Mouse (Mus musculus) ovary, postnatal 36 days (tissue): Measurements from ENCODE around the gene Gemin2.
"Not testable (repeated sequence)": the region's sequence is repeated elsewhere in the genome, so short reads cannot be mapped to it uniquely, and the experiment has no call there.

Source experiments
- DNase-seq: peaks from one replicate; pipeline ENCODE4 v3.0.0; 2022; ENCODE audit warnings: low spot score, mixed read lengths

Gemin2 gene

GRCm38 (mm10) chr12:59058242-59058641 lies 45.0 kb downstream of the Gemin2 start:
- not testable (repeated sequence) for DNase-seq

GRCm38 (mm10) chr12:59060322-59060721 lies 47.1 kb downstream of the Gemin2 start:
- DNase-seq = no peak

- peak; percentile 78 for DNase-seq
Measured at GRCm38 (mm10) chr12:59060993-59061595, 47.9 kb downstream of the Gemin2 start, which contains the start of gene Trappc6b. Gene Trappc6b, minus strand, starts transcription at chr12:59061472.

- no peak for DNase-seq
Measured at GRCm38 (mm10) chr12:59064837-59065236, 51.6 kb downstream of the Gemin2 start.

- no peak for DNase-seq
Measured at GRCm38 (mm10) chr12:59065776-59066175, 52.6 kb downstream of the Gemin2 start.

- peak; percentile 96 for DNase-seq
Measured at GRCm38 (mm10) chr12:59066448-59067077, 53.4 kb downstream of the Gemin2 start, which contains the start of gene Pnn. Gene Pnn, plus strand, starts transcription at chr12:59066884.

- no peak for DNase-seq
Measured at GRCm38 (mm10) chr12:59067095-59067494, 53.9 kb downstream of the Gemin2 start.

GRCm38 (mm10) chr12:59068791-59069190 lies 55.6 kb downstream of the Gemin2 start:
- DNase-seq = no peak

GRCm38 (mm10) chr12:59072286-59072685 lies 59.1 kb downstream of the Gemin2 start:
- DNase-seq = no peak

GRCm38 (mm10) chr12:59074052-59074451 lies 60.9 kb downstream of the Gemin2 start:
- DNase-seq = no peak

- no peak for DNase-seq
Measured at GRCm38 (mm10) chr12:59076996-59077395, 63.8 kb downstream of the Gemin2 start.

- DNase-seq = no peak
Measured at GRCm38 (mm10) chr12:59077883-59078282, 64.7 kb downstream of the Gemin2 start.
